Mouse (Mus musculus): ENCODE results near the gene Cpn2.

Gene Cpn2

GRCm38 (mm10) chr16:30280676-30281297 lies 13.5 kb upstream of the Cpn2 start:
- DNase-seq (ENCODE audit: low spot score in 2 of 2) = no peak

GRCm38 (mm10) chr16:30278406-30278805 lies 11.1 kb upstream of the Cpn2 start:
- DNase-seq (ENCODE audit: low spot score in 2 of 2) = no peak

DNA sequence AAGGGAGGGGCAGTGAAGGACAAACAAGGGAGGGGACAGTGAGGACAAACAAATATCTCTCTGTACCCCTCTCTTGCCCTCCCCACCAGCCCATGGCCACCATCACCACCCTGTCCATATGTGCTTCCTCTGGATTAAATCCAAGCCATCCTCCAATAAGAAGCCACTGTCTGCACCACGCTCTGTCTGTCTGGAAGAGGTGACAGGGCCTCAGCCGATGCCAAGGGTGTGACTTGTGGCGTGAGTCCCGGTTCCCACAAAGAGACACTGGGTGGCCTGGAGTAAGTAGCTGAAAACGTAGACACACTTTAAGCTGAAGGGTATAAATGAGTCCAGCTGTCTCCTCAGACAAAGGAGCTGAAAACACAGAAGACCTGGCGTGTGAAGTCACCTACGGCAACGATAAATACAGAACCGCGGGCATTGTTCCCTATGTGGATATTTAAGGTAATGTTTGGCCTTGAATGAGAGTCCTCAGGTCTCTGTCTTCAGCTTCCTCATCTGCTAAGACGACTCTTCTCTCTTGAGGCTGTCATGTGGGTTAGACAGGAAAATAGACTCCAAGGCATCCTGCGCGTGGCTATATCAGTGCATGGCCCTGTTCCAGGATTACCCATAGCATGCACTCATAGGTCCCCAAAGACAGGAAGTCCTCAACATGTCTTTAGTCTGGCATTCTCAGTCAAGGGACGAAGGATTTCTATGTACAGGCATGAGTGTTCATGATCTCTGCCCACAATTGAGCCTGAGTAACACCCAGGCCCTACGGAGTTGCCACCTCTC lies 8.4 kb upstream of the Cpn2 start:
- no peak for DNase-seq (ENCODE audit: low spot score in 2 of 2)

DNA sequence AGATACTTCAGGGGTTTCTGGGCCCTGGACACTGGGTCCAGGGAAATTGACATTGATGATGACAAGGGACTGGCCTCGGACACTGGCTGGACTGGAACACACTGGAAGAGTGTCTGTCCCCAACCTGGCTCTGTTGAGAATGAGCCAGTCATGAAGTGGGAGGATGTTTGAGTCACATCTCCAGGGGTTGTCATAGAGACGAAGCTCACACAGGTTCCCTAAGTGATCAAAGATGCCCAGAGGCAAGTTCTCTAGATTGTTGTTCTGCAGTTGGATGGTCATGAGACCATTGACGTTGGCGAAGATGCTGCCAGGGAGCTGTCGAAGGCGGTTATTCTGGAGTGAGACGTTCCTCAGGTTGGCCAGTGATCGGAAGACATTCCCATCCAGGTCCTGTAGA lies 5.8 kb upstream of the Cpn2 start:
- no peak for DNase-seq (ENCODE audit: low spot score in 2 of 2)

DNA sequence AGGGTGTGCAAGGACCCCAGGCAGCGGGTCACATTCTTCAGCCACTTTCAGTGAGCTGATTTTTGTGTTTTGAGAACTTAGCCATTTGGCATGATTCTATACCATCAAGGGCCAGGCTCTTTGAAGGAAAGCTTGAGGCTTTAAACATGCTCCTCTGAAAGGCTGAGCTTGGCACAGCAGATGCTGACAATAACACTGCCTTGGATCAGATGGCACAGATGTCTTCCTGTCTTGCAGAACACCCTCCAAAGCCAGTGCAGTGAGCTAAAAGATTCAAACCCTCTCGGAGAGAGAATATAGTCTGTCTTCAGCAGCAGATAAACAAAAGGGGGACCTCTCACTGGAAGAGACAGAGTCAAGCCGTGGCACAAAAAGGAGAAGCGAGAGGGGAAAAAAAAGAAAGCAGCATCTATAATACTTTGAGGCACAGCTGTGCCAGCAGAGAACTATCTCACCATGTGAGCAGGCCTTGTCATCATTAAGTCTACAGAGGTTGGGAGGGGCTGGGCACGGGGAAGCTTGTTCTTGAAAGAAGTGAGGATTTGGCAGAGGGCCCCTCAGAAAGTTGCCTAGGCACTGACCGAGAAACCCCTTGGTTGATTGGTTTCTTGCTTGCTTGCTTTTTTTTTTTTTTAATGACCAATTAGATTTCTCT lies 4.8 kb upstream of the Cpn2 start:
- DNase-seq (ENCODE audit: low spot score in 2 of 2) = no peak

DNA sequence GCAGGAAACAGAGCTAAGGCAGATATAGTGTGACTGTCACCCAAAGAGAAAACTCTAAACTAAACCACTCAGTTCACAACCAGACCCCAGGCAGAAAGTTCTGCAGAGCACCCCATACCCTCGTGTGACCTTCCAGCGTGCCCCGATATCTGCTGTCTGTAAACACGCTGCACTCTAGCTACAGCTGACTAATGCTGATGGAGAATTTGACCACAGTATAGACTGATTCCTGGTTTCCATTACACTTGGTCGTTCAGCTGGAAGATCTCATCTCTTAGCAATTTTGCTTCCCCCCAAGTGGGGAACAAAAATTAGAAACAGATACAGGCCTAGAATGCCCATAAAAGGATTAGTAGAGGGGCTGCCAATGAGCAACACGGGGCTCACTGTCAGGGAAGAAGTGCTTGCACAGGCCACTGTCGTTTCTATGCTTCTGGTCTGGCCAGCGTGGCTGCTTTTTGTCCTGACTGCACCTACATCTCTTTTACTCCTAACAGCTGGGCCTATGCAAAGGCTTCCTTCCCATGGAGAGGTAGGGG lies 4.0 kb upstream of the Cpn2 start:
- DNase-seq (ENCODE audit: low spot score in 2 of 2) = no peak

DNA sequence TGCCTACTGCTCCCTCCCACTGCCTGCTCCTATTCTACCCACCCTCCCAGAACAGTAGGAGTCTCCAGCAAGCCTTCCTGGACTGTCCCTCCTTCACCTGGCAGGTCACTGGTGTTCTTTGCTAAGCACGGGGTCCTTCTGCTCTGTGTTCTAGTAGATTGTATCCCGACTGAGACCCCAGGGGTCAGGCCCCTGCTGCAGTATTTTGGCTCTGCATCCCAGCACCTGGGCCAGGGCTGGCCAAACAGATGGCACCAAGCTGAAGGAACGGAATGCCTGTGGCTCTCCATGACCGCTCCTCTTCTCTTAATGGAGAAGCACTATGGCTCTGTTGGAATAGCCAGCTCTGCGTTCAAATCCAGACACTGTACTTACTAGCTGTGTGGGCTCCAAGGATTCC lies 738 bp downstream of the Cpn2 start:
- no peak for DNase-seq (ENCODE audit: low spot score in 2 of 2)

GRCm38 (mm10) chr16:30265611-30266010 lies 1.7 kb downstream of the Cpn2 start:
- DNase-seq (ENCODE audit: low spot score in 2 of 2) = no peak

DNA sequence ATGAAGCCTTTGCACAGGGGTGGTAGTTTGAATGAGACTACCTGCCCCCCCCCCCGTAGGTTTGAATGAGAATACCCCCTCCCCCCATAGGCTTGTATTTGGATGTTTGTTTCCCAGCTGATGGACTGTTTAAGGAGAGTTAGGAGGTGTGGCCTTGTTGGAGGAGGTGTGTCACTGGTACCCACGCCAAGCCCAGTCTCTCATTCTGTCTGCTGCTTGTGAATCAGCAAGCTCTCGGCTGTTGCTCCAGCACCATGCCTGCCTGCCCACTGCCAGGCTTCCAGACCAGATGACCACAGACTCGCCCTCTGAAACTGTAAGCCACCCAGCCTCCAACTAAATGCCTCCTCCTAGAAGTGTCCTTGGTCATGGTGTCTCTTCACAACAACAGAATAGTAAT lies 4.1 kb downstream of the Cpn2 start:
- DNase-seq (ENCODE audit: low spot score in 2 of 2) = no peak

GRCm38 (mm10) chr16:30262664-30263063 lies 4.6 kb downstream of the Cpn2 start:
- DNase-seq (ENCODE audit: low spot score in 2 of 2) = peak; percentile 39 to 61

- DNase-seq (ENCODE audit: low spot score in 2 of 2) = no peak
Observed at GRCm38 (mm10) chr16:30262157-30262556, 5.1 kb downstream of the Cpn2 start.

DNA sequence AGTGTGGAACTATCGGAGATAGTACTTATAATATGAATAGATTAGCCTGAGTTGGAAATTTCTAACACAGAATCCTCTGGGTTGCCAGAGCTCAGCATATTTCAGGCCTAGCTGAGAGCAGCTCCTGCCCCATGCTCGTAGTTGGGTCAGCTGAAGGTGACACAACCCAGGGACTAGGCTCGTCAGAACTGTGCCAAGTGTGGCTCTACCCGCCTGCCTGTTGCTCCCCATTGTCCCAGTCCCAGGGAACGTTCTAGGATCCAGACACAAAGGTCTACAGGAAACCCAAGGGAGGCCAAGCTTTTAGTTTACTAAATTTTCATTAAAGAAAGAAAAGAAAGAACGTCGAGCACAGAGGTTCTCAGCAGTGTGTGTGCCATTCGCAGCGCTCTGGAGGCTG lies 6.0 kb downstream of the Cpn2 start:
- DNase-seq (ENCODE audit: low spot score in 2 of 2) = no peak

- no peak for DNase-seq (ENCODE audit: low spot score in 2 of 2)
Observed at GRCm38 (mm10) chr16:30260012-30260635, 7.2 kb downstream of the Cpn2 start.

DNA sequence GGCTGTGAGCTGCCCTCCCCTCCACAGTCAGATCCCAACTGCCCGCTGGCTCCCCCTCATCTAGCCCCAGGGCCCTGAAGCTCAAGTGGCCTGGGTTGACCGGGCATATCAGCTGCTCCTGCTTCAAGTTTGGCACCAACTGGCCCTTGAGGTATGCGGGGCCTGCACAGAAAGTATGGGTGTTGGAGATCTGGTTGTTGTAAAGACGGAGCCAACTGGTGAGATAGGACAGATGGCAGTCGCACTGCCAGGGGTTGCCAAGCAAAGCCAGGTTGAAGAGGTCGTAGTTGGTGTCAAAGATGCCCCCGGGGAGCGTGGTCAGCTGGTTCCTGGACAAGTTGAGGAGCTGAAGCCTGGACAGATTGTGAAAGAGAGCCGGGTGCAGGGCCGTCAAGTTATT lies 7.9 kb downstream of the Cpn2 start:
- DNase-seq (ENCODE audit: low spot score in 2 of 2) = no peak

GRCm38 (mm10) chr16:30258441-30258840 lies 8.9 kb downstream of the Cpn2 start:
- DNase-seq (ENCODE audit: low spot score in 2 of 2) = no peak

GRCm38 (mm10) chr16:30257718-30258117 lies 9.6 kb downstream of the Cpn2 start:
- DNase-seq (ENCODE audit: low spot score in 2 of 2) = no peak

- no peak for DNase-seq (ENCODE audit: low spot score in 2 of 2)
Observed at GRCm38 (mm10) chr16:30255061-30255460, 12.2 kb downstream of the Cpn2 start.

DNA sequence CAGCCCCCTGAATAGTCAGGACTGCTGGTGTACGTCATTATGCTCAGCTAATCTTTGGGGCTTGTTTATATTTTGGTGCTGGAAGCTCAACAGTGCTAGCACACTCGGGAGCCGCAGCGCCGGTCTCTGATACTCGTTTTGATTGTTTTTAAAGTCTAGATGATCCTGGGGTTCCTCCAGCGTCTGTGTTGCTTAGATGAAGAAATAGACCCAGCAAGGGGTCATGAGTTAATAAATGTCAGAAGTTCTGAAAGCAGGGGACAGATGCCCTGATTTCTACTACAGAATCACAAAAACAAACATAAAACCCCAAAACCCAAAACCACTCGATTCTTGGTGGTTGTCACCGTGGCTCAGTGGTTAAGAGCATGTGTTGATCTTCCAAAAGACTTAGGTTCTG lies 13.4 kb downstream of the Cpn2 start:
- DNase-seq (ENCODE audit: low spot score in 2 of 2) = no peak

DNA sequence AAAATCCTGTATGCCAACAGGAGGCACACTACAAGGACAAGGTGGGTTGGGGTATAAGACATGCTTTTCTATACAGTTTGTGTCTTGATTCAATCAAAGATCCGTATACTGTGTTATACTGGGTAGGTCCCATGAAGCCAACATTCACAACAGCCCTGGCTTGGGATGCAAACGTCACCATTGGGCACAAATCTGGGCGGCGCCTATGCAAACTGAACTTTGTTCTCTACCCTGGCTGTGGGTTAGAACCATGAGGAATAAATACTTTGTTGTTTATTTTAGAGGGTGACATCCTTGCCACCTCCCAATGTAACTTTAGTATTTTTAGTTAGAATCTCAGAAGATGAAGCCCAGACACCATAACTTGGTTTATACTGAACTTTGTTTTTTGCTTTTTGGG lies 13.9 kb downstream of the Cpn2 start:
- no peak for DNase-seq (ENCODE audit: low spot score in 2 of 2)

DNA sequence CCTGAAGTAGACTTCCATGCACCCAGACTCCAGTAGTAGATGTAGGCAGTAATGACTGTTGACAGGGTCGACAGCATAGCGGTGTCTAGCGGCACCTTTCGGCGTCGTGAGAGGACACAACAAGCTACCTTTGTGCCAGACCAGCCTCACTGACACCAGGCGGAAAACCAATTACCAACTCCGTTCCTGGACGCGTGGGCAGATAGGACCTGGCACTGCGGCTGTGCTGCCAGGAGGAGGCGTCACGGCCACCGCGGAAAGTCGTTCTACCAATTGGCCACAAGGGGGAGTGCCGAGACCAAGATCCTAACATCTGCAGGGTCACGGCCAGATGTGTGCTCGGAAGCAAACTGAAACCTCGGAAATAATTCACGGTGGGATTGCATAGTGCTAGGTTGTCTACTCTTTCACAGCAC lies 15.3 kb downstream of the Cpn2 start:
- peak; percentile 64 to 77 for DNase-seq (ENCODE audit: low spot score in 2 of 2)

- no peak for DNase-seq (ENCODE audit: low spot score in 2 of 2)
Observed at GRCm38 (mm10) chr16:30244037-30244700, 23.1 kb downstream of the Cpn2 start.

- no peak for DNase-seq (ENCODE audit: low spot score in 2 of 2)
Observed at GRCm38 (mm10) chr16:30241623-30242022, 25.7 kb downstream of the Cpn2 start.

Data from cerebellum, postnatal 4 days (tissue).